Mouse (Mus musculus): ENCODE results near the gene Pcnx.

GRCm38 (mm10) chr12:81891946-81892345 is 32.1 kb downstream of the Pcnx start:
- no peak for TF ChIP-seq CTCF (IDR thresholded peaks at IDR 0.05; ENCODE audit: borderline replicate concordance, insufficient read depth, low read length)
- no peak for TF ChIP-seq POLR2A (IDR thresholded peaks at IDR 0.05; ENCODE audit: low read depth, low read length)
